ENCODE assay signal across 8 mouse cellular contexts in genomic region chr7:25133092-25134049, GRCm38 (mm10). TPM values are rescaled to one million over a fixed set of nuclear protein-coding genes. Genes with fewer than 3 reads are reported as not detected.
DNase-seq lines count a peak whose midpoint lies in the region; ATAC-seq and TF ChIP-seq lines count a peak whose summit lies in the region.

No protein-coding gene starts in this region.

- H3K27me3 ChIP-seq in CH12.LX (replicated peaks) = peaks cover 18% of the 10 kb centered on the region
- peaks cover 27% of the 10 kb centered on the region for H3K27me3 ChIP-seq in forebrain, embryonic 11.5 days (ENCODE audit: control insufficient read depth, insufficient read depth, low read length)
- H3K27me3 ChIP-seq in heart, postnatal 0 days (ENCODE audit: control insufficient read depth, insufficient read depth, low read length) = peaks cover 66% of the 10 kb centered on the region
- H3K27me3 ChIP-seq in liver, embryonic 16.5 days (ENCODE audit: control insufficient read depth, insufficient read depth, low read depth, low read length) = peaks cover 48% of the 10 kb centered on the region
- H3K27me3 ChIP-seq in neural tube, embryonic 13.5 days = peaks cover 27% of the 10 kb centered on the region

- peak overlapping the region; percentile 68; the same call in 1 of the 2 replicates for H3K9ac ChIP-seq in CH12.LX (ENCODE audit: insufficient read depth, low read depth)
- H3K9ac ChIP-seq in forebrain, embryonic 11.5 days (ENCODE audit: low read length) = peak overlapping the region; percentile 39; the same call in 1 of the 2 replicates
- no peak overlapping the region for H3K9ac ChIP-seq in heart, postnatal 0 days (replicated peaks; ENCODE audit: low read depth, low read length)
- H3K9ac ChIP-seq in liver, embryonic 16.5 days (ENCODE audit: low read depth, low read length) = no peak overlapping the region
- H3K9ac ChIP-seq in neural tube, embryonic 13.5 days = peak overlapping the region; percentile 66

- peaks cover 12 to 25% of the 10 kb centered on the region in 2 experiments for H3K4me1 ChIP-seq in CH12.LX (ENCODE audit: control insufficient read depth in 1 of 2, insufficient read depth in 2 of 2)
- H3K4me1 ChIP-seq in forebrain, embryonic 11.5 days (replicated peaks; ENCODE audit: control insufficient read depth, insufficient read depth, low read length) = peaks cover 9% of the 10 kb centered on the region; the same call in 1 of the 2 replicates
- H3K4me1 ChIP-seq in heart, postnatal 0 days (ENCODE audit: control insufficient read depth, insufficient read depth) = no peaks in the 10 kb centered on the region
- H3K4me1 ChIP-seq in liver, embryonic 16.5 days (ENCODE audit: control insufficient read depth, low read depth, low read length) = peaks cover 6% of the 10 kb centered on the region
- H3K4me1 ChIP-seq in neural tube, embryonic 13.5 days (replicated peaks) = peaks cover 39% of the 10 kb centered on the region

- H3K79me2 ChIP-seq in CH12.LX (replicated peaks; ENCODE audit: control insufficient read depth, extremely low read depth, insufficient read depth, poor library complexity, severe bottlenecking) = peaks cover 31% of the 10 kb centered on the region

- TF ChIP-seq CTCF in CH12.LX (conservative IDR thresholded peaks at IDR 0.05 in 1 of 2, IDR thresholded peaks at IDR 0.05 in 1 of 2; ENCODE audit: low read depth in 2 of 2, low read length in 2 of 2) = peak in 1 of 2 experiments; percentile 96; a peak in 2 of 4 replicates
- peak; percentile 81 for TF ChIP-seq CTCF in heart, postnatal 0 days (IDR thresholded peaks at IDR 0.05; ENCODE audit: low read depth)

- H3K4me3 ChIP-seq in CH12.LX (replicated peaks in 1 of 3; ENCODE audit: low read depth in 2 of 3, low read length in 2 of 3, poor library complexity in 1 of 3) = peak overlapping the region; percentile 73 to 96 (median 92)
- H3K4me3 ChIP-seq in forebrain, embryonic 11.5 days (ENCODE audit: low read depth, low read length) = peak overlapping the region; percentile 16; the same call in 1 of the 2 replicates
- H3K4me3 ChIP-seq in heart, postnatal 0 days (ENCODE audit: low read depth, low read length) = no peak overlapping the region
- peak overlapping the region; percentile 43 for H3K4me3 ChIP-seq in liver, embryonic 16.5 days (ENCODE audit: low read depth, low read length)
- H3K4me3 ChIP-seq in neural tube, embryonic 13.5 days = peak overlapping the region; percentile 26

- no peak for TF ChIP-seq POLR2A in CH12.LX (IDR thresholded peaks at IDR 0.05; ENCODE audit: low read depth, low read length)

- peak; percentile 81 for ATAC-seq in forebrain, embryonic 11.5 days (replicated peaks; ENCODE audit: low FRiP score)
- peak; percentile 53 for ATAC-seq in heart, postnatal 0 days (ENCODE audit: insufficient read depth, low read depth)
- ATAC-seq in liver, embryonic 16.5 days (ENCODE audit: low read depth) = peak; percentile 56
- ATAC-seq in neural tube, embryonic 13.5 days (ENCODE audit: low read depth) = peak; percentile 70

- in situ Hi-C loops in CH12.LX (cut with MboI; ENCODE audit: low pct_ligation_motif_present, low pct_unique_long_range_greater_than_20kb, low sequenced_read_pairs) = loop anchor here (5.0 kb wide), 3 partner anchors 36 to 144 kb away; no protein-coding TSS in a partner anchor

- 6% methylated on average over 36 of the region's 38 CpGs for WGBS in forebrain, embryonic 11.5 days
- WGBS in heart, postnatal 0 days = 8% methylated on average over 37 of the region's 38 CpGs
- 12% methylated on average over 23 of the region's 38 CpGs for WGBS in liver, embryonic 16.5 days (ENCODE audit: insufficient replicate concordance)
- 7% methylated on average over 37 of the region's 38 CpGs for WGBS in neural tube, embryonic 13.5 days

- DNase-seq in CH12.LX (ENCODE audit: extremely low read depth) = peak; percentile 87
- peak; percentile 78 for DNase-seq in c-Kit-positive CD71-negative TER-119-negative erythroid progenitor cells, embryonic 14.5 days (ENCODE audit: low read depth)
- DNase-seq in forebrain, embryonic 11.5 days (ENCODE audit: low spot score) = peak; percentile 89
- peak; percentile 63 for DNase-seq in heart, postnatal 0 days (ENCODE audit: low spot score)
- DNase-seq in kidney, postnatal 4 days = peak; percentile 85 to 88
- peak; percentile 26 for DNase-seq in telencephalon, adult 2 months (ENCODE audit: low read depth, low spot score)

- peaks cover 15% of the 10 kb centered on the region for H3K9me3 ChIP-seq in CH12.LX (replicated peaks; ENCODE audit: low read length)
- peaks cover 2% of the 10 kb centered on the region; the same call in 1 of the 2 replicates for H3K9me3 ChIP-seq in forebrain, embryonic 11.5 days (ENCODE audit: control insufficient read depth, low read length)
- H3K9me3 ChIP-seq in heart, postnatal 0 days (replicated peaks; ENCODE audit: control insufficient read depth, low read length) = no peaks in the 10 kb centered on the region
- H3K9me3 ChIP-seq in liver, embryonic 16.5 days (replicated peaks; ENCODE audit: control insufficient read depth, low read length) = 0 out of 2 replicates have a peak, but pooled peaks cover 4% of the 10 kb centered on the region
- no peaks in the 10 kb centered on the region for H3K9me3 ChIP-seq in neural tube, embryonic 13.5 days

- peak overlapping the region; percentile 97 for H3K27ac ChIP-seq in CH12.LX (ENCODE audit: insufficient read depth, low read depth)
- H3K27ac ChIP-seq in forebrain, embryonic 11.5 days (ENCODE audit: low read depth, low read length) = no peak overlapping the region
- H3K27ac ChIP-seq in heart, postnatal 0 days (ENCODE audit: low read depth) = no peak overlapping the region
- H3K27ac ChIP-seq in liver, embryonic 16.5 days (ENCODE audit: low read length) = no peak overlapping the region
- H3K27ac ChIP-seq in neural tube, embryonic 13.5 days (replicated peaks) = peak overlapping the region; percentile 83

- peak; percentile 91 for TF ChIP-seq RAD21 in CH12.LX (IDR thresholded peaks at IDR 0.05; ENCODE audit: low read depth, low read length)

- dilution Hi-C loops in CH12.LX (cut with MboI; ENCODE audit: extremely low pct_ligation_motif_present, extremely low pct_unique_long_range_greater_than_20kb, low sequenced_read_pairs) = no loop called here

- H3K4me2 ChIP-seq in CH12.LX (ENCODE audit: insufficient read depth, low read depth, poor library complexity, severe bottlenecking) = peak overlapping the region; percentile 77
- H3K4me2 ChIP-seq in forebrain, embryonic 11.5 days (ENCODE audit: low read depth, low read length, severe bottlenecking) = peak overlapping the region; percentile 51
- H3K4me2 ChIP-seq in heart, postnatal 0 days (ENCODE audit: low read depth, low read length) = no peak overlapping the region
- H3K4me2 ChIP-seq in liver, embryonic 16.5 days (ENCODE audit: low read depth, low read length) = peak overlapping the region; percentile 44; the same call in 1 of the 2 replicates
- peak overlapping the region; percentile 55 for H3K4me2 ChIP-seq in neural tube, embryonic 13.5 days

- H3K36me3 ChIP-seq in CH12.LX (replicated peaks in 1 of 2; ENCODE audit: control insufficient read depth in 1 of 2, insufficient read depth in 1 of 2, low read length in 1 of 2) = peaks cover 0 to 10% of the 10 kb centered on the region in 2 experiments
- H3K36me3 ChIP-seq in forebrain, embryonic 11.5 days (ENCODE audit: control insufficient read depth, insufficient read depth, low read length) = no peaks in the 10 kb centered on the region
- H3K36me3 ChIP-seq in heart, postnatal 0 days (replicated peaks; ENCODE audit: control insufficient read depth, insufficient read depth, low read length) = no peaks in the 10 kb centered on the region
- H3K36me3 ChIP-seq in liver, embryonic 16.5 days (ENCODE audit: control insufficient read depth, insufficient read depth) = no peaks in the 10 kb centered on the region
- peaks cover 6% of the 10 kb centered on the region; the same call in 1 of the 2 replicates for H3K36me3 ChIP-seq in neural tube, embryonic 13.5 days

- no peak for TF ChIP-seq EP300 in CH12.LX (IDR thresholded peaks at IDR 0.05; ENCODE audit: low read length)
- no peak for TF ChIP-seq EP300 in heart, postnatal 0 days (IDR thresholded peaks at IDR 0.05; ENCODE audit: low read depth)

TF ChIP-seq in CH12.LX, 34 proteins besides CTCF, POLR2A, EP300 and RAD21 (continues in another document):
- TF ChIP-seq MEF2A (IDR thresholded peaks at IDR 0.05; ENCODE audit: borderline replicate concordance, low read depth, low read length) = peak; percentile 51; the same call in 1 of the 2 replicates
- no peak for TF ChIP-seq ETS1 (conservative IDR thresholded peaks at IDR 0.05; ENCODE audit: low read depth, low read length)
- no peak for TF ChIP-seq CHD2 (IDR thresholded peaks at IDR 0.05; ENCODE audit: low read length)
- no peak for TF ChIP-seq JUN (IDR thresholded peaks at IDR 0.05; ENCODE audit: insufficient read depth, low read depth, low read length)
- TF ChIP-seq MAZ (IDR thresholded peaks at IDR 0.05; ENCODE audit: low read depth, low read length) = peak; percentile 98
- peak; percentile 81; the same call in 1 of the 2 replicates for TF ChIP-seq UBTF (IDR thresholded peaks at IDR 0.05; ENCODE audit: low read depth, low read length)
- TF ChIP-seq TBP (conservative IDR thresholded peaks at IDR 0.05; ENCODE audit: low read depth, low read length) = 0 out of 2 replicates have a peak, but pooled peaks have one; percentile 33
- TF ChIP-seq ZC3H11A (IDR thresholded peaks at IDR 0.05; ENCODE audit: low read depth, low read length) = peak; percentile 60
- peak; percentile 53; the same call in 1 of the 2 replicates for TF ChIP-seq TCF12 (IDR thresholded peaks at IDR 0.05; ENCODE audit: low read depth, low read length)
- no peak for TF ChIP-seq ZKSCAN1 (IDR thresholded peaks at IDR 0.05; ENCODE audit: borderline replicate concordance, low read depth, low read length)
- TF ChIP-seq IRF4 (IDR thresholded peaks at IDR 0.05; ENCODE audit: low read depth, low read length) = peak; percentile 47
- TF ChIP-seq ZNF384 (IDR thresholded peaks at IDR 0.05; ENCODE audit: low read depth, low read length) = no peak; the same call in 1 of the 2 replicates
- TF ChIP-seq MXI1 (IDR thresholded peaks at IDR 0.05; ENCODE audit: low read depth, low read length) = peak; percentile 66; the same call in 1 of the 2 replicates
- TF ChIP-seq MAFK (IDR thresholded peaks at IDR 0.05; ENCODE audit: insufficient replicate concordance, low read length) = no peak

RNA-seq across cellular contexts. Expression of gene Pou2f2, which starts 46.2 kb away (rescaled TPM):
- total RNA-seq in CH12.LX (2012; rRNA removed) (28.2 and 46.1 TPM in 2 replicates), CH12.LX (2014; rRNA removed) (7.3 and 8.9 TPM in 2 replicates)
- polyA plus RNA-seq in CH12.LX (2012; ENCODE audit: insufficient read length, low read depth) = 72.1 and 102 TPM in 2 replicates
- 16.8 and 19.9 TPM in 2 replicates for polyA plus RNA-seq in forebrain, embryonic 11.5 days (2014; fragmentation: Nextera tagmentation; extraction: Ambion mirVana)
- under 0.01 and 0.15 TPM in 2 replicates for total RNA-seq in heart, postnatal 0 days (2014; rRNA removed; ENCODE audit: low replicate concordance)
- 0.25 and 0.26 TPM in 2 replicates for polyA plus RNA-seq in heart, postnatal 0 days (2015; fragmentation: Nextera tagmentation; extraction: Ambion mirVana)
- polyA plus RNA-seq in liver, embryonic 16.5 days (2015; fragmentation: Nextera tagmentation; extraction: Ambion mirVana) = 0.99 and 1.7 TPM in 2 replicates
- 28.0 and 29.4 TPM in 2 replicates for polyA plus RNA-seq in neural tube, embryonic 13.5 days (2015; fragmentation: Nextera tagmentation; extraction: Ambion mirVana)

Comparison
In these comparisons a context has a peak if more than half of its experiments do, and no peak if none do; other contexts are left out.
1. DNase-seq: peak in every context shown above with its lines; median percentile 89 in forebrain, embryonic 11.5 days; 87 in CH12.LX; 86 in kidney, postnatal 4 days; 78 in c-Kit-positive CD71-negative TER-119-negative erythroid progenitor cells, embryonic 14.5 days; 63 in heart, postnatal 0 days; 26 in telencephalon, adult 2 months.
2. H3K27ac ChIP-seq: peak in CH12.LX (single experiment) and neural tube, embryonic 13.5 days (single experiment); none in forebrain, embryonic 11.5 days (single experiment), heart, postnatal 0 days (single experiment) and liver, embryonic 16.5 days (single experiment).
3. H3K9ac ChIP-seq: peak in CH12.LX (single experiment), forebrain, embryonic 11.5 days (single experiment) and neural tube, embryonic 13.5 days (single experiment); none in heart, postnatal 0 days (single experiment) and liver, embryonic 16.5 days (single experiment).
4. Peak in every context shown above with its lines, with median percentiles within 50 percentile points of each other: ATAC-seq.